Mouse (Mus musculus): ENCODE measurements at regions not wholly inside any gene's neighbourhood (a gene's known extent, or its start where the extent isn't known, plus 50 kb on each side); places are given as distances from the start of the nearest gene placed in this dataset.

- DNase-seq (ENCODE audit: low spot score in 2 of 2), result no peak
These were observed 283.3 kb upstream of the Prickle1 start for GRCm38 (mm10) chr15:93879006-93879405.

GRCm38 (mm10) chr15:93876335-93876734, 280.6 kb upstream of the Prickle1 start:
- DNase-seq (ENCODE audit: low spot score in 2 of 2), result no peak

- no peak for DNase-seq (ENCODE audit: low spot score in 2 of 2)
These were observed 280.0 kb upstream of the Prickle1 start for GRCm38 (mm10) chr15:93875685-93876084.

GRCm38 (mm10) chr15:93874206-93874605, 278.5 kb upstream of the Prickle1 start:
- no peak for DNase-seq (ENCODE audit: low spot score in 2 of 2)

- no peak for DNase-seq (ENCODE audit: low spot score in 2 of 2)
These were observed 261.7 kb upstream of the Prickle1 start for GRCm38 (mm10) chr15:93857336-93857901.

GRCm38 (mm10) chr15:93853221-93853620, 257.5 kb upstream of the Prickle1 start:
- DNase-seq (ENCODE audit: low spot score in 2 of 2), result no peak

GRCm38 (mm10) chr15:93852126-93852525, 256.4 kb upstream of the Prickle1 start:
- DNase-seq (ENCODE audit: low spot score in 2 of 2), result no peak

- DNase-seq (ENCODE audit: low spot score in 2 of 2), result no peak
These were observed 254.7 kb upstream of the Prickle1 start for GRCm38 (mm10) chr15:93850388-93850787.

GRCm38 (mm10) chr15:93848830-93849229, 253.1 kb upstream of the Prickle1 start:
- no peak for DNase-seq (ENCODE audit: low spot score in 2 of 2)

- no peak for DNase-seq (ENCODE audit: low spot score in 2 of 2)
These were observed 251.1 kb upstream of the Prickle1 start for GRCm38 (mm10) chr15:93846797-93847196.

GRCm38 (mm10) chr15:93845801-93846200, 250.1 kb upstream of the Prickle1 start:
- no peak for DNase-seq (ENCODE audit: low spot score in 2 of 2)

GRCm38 (mm10) chr15:93832956-93833355, 237.3 kb upstream of the Prickle1 start:
- DNase-seq (ENCODE audit: low spot score in 2 of 2), result no peak

- DNase-seq (ENCODE audit: low spot score in 2 of 2), result no peak
These were observed 236.8 kb upstream of the Prickle1 start for GRCm38 (mm10) chr15:93832431-93832936.

GRCm38 (mm10) chr15:93831148-93831547, 235.5 kb upstream of the Prickle1 start:
- no peak for DNase-seq (ENCODE audit: low spot score in 2 of 2)

GRCm38 (mm10) chr15:93824729-93825694, 229.3 kb upstream of the Prickle1 start:
- DNase-seq (ENCODE audit: low spot score in 2 of 2), result no peak

- DNase-seq (ENCODE audit: low spot score in 2 of 2), result no peak
These were observed 225.5 kb upstream of the Prickle1 start for GRCm38 (mm10) chr15:93821236-93821635.

GRCm38 (mm10) chr15:93812011-93812410, 216.3 kb upstream of the Prickle1 start:
- no peak for DNase-seq (ENCODE audit: low spot score in 2 of 2)

GRCm38 (mm10) chr15:93807993-93808392, 212.3 kb upstream of the Prickle1 start:
- DNase-seq (ENCODE audit: low spot score in 2 of 2), result no peak

GRCm38 (mm10) chr15:93807505-93807904, 211.8 kb upstream of the Prickle1 start:
- no peak for DNase-seq (ENCODE audit: low spot score in 2 of 2)

GRCm38 (mm10) chr15:93804703-93805102, 209.0 kb upstream of the Prickle1 start:
- no peak for DNase-seq (ENCODE audit: low spot score in 2 of 2)

- no peak for DNase-seq (ENCODE audit: low spot score in 2 of 2)
These were observed 194.8 kb upstream of the Prickle1 start for GRCm38 (mm10) chr15:93790531-93790930.

- DNase-seq (ENCODE audit: low spot score in 2 of 2), result no peak
These were observed 194.1 kb upstream of the Prickle1 start for GRCm38 (mm10) chr15:93789762-93790161.

GRCm38 (mm10) chr15:93787361-93787760, 191.7 kb upstream of the Prickle1 start:
- DNase-seq (ENCODE audit: low spot score in 2 of 2), result no peak

Measured in spleen, postnatal 14 days (tissue).